Mouse (Mus musculus) left cerebral cortex, adult 8-10 months (tissue): Measurements from ENCODE around the gene Ccdc84. TPM values are rescaled to one million over a fixed set of nuclear protein-coding genes. Genes with fewer than 3 reads are reported as not detected.
"Not testable (repeated sequence)": the region's sequence is repeated elsewhere in the genome, so short reads cannot be mapped to it uniquely, and the experiment has no call there.

ENCODE experiments used
- DNase-seq, 2 experiments: peaks; one replicate each; pipeline ENCODE4 v3.0.0; 2022; ENCODE audit warnings: low spot score in 2 of 2
- total RNA-seq, 4 experiments: library from RNA; stranded (reverse); gene quantifications; 2 replicates each; pipeline ENCODE4 v1.2.4; 2022

Ccdc84 gene
- 10 to 100 TPM; 17.6 to 25.7 (median 18.8) TPM for total RNA-seq

DNA sequence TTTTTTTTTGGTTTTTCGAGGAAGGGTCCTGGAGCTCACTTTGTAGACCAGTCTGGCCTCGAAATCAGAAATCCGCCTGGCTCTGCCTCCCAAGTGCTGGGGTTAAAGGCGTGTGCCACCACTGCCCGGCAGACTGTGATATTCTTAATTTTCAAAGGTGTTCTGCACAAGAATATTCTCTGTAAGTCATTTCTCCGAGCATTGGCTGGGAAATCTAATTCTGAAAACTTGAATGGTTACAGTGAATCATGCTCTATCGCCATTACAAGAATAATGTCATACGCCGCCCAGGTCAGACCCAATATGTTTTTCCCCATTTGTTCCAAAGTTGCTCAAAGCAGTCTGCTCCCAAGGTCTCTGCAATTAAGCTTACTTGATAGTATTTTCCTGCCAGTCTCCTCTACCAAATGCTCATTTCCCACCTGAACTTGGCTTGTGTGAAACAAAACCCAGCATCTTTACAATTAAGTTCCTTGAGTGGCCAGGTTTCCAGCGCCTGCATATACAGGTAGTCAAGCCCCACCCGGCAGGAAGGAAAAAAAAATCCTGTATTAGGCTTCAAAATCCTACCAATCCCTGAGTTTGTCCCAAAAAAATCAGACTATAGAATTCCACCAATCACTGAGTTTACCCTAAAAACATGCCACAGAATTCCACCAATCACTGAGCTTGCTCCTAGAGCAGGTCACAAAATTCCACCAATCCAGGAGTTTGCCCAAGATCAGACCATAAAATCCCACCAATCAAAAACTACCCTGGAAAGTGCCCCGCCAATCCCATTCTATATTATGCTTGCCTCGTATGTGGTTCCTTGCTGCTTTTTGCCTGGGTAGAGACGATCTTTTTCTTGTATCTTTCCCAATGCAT is at the start of gene Ccdc84:
Ccdc84 (minus strand) TSS at position 51 of the 867 bp plus-strand sequence.
- DNase-seq, result no peak

DNA sequence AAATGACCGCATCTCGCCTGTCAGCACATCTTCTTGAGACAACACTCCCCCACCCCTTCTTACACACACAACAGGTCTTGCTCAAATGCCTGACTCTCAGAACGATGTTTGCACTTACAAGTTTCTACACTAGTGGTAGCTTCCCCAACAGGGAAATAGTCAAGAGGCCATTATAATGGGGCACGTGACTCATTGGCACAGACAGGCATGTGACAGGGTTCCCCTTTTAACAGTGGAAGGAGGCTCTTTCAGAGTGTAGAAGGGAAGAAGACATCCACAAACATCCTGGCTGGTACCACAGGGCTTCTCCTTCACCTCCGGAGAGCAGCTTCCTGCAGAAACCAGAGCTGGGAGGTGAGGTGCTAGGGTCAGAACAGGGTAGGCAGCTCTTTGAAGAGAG is 43.6 kb upstream of the Ccdc84 start:
- no peak for DNase-seq

DNA sequence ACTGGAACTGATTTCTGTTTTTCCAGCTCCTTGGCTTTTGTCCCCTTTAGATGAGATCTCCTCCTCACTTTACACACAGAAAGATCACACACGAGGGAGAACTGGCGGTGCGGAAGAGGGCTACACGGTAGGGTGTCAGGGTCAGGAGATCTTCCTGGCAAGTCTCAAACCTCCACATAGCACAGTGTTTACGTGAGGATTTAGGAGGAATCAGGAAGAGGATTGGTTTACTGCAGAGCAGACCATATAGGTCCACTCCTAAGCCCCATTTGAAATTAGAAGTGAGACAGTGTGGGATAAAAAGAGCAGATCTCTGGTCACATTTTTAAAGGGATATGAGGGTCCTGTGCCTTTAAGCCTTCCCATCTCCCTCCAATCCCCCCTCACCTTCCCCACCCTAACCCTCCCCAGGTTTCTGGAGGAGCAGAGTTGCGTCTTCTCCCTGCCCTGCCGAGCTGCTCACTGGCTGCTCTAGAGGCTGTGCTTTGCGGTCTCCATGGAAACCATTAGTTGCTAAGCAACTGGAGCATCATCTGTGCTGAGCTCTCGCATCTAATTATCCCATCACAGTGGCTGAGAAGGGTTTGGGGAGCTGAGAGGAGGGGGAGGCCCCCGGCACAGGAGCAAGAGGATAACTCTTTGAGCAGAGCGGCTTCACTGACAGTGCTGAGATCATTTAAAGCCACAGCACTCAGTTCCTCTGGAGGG is 38.8 kb upstream of the Ccdc84 start:
- DNase-seq, result peak; percentile 63 to 95

DNA sequence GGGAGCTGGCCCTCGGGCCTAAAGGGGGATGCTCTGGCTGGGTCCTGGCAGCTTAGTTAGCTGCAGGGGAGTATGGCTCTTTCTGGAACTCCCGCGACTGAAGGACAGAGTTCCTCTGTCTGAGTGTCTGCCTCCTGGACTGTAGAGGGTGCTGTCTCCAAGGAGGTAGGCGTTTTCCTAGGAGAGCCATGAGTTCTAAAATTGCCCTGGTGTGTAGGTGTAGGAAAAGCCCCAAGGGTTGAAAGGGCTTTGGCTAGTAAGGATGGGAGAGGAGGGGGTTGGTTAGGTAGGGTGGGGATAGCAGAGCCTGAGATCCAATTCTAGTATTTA is 36.5 kb upstream of the Ccdc84 start, which contains the start of gene Upk2:
Upk2 (minus strand) TSS at position 86 of the 330 bp plus-strand sequence.
- DNase-seq, result no peak

DNA sequence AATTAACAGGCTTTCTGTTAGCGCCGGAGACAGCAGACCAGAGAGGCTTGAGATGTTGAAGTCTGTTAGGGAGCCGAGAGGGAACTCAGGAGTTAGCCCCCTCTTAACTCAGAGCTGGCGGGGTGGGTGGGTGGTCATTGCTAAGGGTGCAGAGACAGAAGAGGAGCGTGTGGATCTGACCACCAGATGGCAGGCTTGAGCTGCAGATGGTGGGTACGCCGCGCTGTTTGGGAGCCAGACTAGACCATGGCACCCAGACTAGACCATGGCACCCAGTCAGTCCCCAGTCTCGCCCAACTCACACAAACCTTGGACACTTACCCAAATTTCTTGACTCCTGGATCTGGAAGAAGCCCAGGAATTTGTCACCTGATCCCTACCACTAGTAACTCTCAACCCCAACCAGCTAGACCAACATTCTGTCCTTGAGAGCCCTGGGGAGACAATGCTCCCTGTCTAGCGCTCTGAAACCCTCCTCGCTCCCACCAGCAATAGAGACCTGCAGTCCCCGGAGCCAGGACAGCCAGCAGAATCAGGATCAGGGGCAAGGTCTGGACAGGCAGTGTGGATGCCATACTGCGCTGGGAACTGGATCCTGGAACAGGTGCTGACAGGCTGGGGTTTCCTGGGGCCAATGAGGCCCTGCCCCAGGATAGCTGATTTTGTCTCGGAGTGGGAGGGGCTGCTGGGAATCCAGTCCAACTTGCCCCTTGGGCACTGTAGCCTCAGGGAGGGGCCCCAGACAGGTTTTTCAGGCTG is 35.9 kb upstream of the Ccdc84 start:
- peak in 1 of 2 experiments; percentile 89 for DNase-seq

DNA sequence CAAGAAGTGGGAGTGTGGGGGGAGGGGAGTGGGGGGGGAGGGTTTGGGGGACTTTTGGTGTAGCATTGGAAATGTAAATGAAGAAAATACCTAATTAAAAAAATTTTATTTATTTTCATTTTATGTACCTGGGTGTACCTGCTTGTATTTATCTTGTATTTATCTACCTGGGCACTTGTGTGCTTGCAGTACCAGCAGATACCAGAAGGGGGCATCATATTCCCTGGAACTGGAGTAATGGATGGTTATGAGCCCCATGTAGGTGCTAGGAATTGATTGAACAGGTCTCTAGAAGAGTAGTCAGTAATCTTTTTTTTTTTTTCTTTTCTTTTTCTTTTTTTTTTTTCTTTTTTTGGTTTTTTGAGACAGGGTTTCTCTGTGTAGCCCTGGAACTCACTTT is 32.0 kb upstream of the Ccdc84 start:
- DNase-seq, result no peak

DNA sequence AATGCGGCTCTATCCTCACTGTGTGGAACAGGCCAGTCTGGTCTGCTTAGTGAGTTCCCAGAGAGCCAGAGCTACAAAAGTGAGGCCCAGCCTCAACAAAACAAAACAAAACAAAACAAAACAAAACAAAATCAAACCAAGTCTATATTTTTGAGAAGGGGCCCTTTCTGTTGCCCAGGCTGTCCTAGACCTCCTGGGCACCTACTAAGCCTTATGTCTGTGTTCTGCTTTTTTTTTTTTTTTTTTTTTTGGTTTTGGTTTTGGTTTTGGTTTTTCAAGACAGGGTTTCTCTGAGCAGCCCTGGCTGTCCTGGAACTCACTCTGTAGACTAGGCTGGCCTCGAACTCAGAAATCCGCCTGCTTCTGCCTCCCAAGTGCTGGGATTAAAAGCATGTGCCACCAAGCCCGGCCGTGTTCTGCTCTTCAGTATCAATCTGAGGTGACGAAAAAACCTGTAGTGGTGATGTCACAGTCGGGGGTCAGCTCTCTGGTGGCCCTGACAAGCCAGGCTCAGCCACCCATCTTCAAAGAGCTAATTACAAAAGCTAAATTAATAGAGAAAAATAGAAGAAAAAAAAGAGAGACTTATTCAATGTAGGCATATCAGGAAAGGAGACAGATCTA is 26.1 kb upstream of the Ccdc84 start:
- not testable (repeated sequence) for DNase-seq

DNA sequence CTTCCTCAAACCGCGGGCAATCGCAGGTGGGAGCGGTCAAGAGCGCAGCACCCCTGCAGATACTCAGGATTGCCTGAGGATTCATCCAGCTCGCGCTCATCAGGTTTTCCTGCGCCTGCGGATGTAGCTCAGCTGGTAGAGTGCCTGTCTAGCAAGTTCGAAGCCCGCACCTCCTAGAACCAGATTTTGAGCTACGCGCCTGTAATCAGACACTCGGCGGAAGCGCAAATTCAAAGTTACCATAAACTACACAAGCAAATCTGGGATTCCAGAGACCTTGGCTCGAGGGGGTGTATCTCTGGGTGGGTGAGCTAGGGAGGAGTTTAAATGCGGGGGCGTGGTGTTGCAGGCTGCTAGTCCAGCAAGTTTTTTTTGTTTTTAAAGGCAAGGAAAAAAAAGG is 22.6 kb upstream of the Ccdc84 start, which contains the start of gene Foxr1:
Foxr1 (minus strand) TSS at position 176 of the 400 bp plus-strand sequence.
- no peak for DNase-seq

DNA sequence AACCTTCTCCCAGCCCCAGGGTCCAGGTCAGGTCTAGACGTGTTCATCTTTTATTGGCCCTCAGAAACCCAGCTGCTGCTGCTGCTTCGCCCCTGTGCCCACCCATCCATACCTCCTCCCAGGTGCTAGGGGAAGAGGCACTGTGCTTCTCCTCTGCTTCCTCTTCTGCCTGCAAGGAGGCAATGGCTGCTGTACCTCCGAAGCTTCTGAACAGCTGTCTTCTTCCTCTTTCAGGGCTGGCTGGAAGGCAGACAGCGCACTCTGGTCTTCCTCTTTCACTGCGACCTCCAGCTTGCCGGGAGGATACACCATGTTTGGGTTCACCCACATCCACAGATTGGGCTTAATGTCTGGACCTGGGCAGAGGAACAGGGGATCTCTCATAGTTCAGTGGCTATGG is 17.4 kb upstream of the Ccdc84 start:
- DNase-seq, result no peak

DNA sequence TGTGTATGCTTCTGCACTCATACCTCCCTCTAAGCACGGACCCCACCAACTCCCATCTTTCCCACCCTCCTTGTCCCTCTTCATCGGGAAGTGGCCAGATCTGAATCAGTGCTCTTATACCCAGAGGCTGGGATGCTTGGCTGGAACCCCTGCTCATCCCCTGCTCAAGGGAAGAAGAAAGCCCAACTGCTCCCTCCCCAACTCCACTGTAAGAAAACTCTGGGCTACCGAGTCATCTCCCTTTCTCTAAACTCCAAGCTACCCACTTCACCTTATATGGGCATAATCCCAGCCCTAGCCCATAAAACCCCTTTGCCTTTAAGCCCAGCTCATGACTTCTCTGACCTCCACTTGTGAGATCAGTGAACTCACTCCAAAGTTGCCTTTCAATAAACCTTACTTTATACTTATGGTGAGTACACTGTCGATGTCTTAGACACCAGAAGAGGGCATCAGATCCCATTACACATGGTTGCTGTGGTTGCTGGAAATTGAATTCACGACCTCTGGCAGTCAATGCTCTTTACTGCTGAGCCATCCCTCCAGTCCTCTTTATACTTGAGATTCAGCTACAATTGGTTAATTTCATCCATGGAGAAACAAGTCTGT is 14.3 kb upstream of the Ccdc84 start:
- DNase-seq, result no peak

DNA sequence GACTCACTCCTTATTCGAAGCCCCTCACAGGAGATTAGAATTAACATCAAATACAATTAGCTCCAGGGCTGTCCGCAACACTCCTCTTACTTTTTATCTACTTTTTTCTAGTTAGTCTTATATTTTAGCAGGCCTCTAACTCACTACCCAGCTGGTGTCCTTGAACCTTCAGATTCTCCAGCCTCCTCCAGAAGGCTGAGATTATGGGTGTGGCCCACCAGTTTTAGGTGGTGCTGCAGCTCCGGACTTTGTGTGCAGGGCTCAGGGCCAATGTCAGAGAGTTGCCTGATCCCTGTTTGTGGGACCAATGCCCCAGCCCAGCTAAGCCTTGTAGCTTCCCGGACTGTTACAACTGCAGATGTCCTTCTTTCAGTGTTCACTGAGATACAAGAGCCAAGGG is 5.2 kb upstream of the Ccdc84 start:
- DNase-seq, result no peak

DNA sequence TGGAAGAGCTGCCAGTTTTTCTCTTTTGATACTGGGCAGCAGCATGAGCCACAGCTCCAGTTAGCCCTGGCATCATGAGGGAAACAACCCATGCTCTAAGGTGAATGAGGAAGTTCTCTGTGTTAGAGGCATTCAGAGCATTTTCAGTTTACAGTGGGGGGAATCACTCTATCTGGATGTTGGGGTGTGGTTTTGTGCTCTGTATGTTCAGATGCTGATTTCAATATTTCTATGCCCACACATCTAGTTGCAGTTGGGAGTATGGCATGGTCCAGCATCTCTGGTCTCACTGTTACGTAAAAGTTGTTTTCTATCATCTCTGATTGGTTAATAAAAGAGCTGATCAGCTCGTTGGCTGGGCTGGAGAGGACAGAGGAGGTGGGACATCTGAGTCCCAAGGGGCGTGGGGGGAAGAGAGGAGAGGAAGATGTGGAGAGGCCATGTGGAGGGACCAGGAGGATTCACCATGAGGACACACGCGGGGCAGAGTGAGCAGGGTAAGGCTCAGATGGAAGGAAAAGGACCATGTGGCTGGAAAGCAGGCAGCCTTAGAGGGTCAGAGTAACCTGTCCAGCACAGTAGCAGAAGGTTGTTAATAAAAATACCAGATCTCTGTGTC is 2.0 kb upstream of the Ccdc84 start:
- DNase-seq, result no peak

DNA sequence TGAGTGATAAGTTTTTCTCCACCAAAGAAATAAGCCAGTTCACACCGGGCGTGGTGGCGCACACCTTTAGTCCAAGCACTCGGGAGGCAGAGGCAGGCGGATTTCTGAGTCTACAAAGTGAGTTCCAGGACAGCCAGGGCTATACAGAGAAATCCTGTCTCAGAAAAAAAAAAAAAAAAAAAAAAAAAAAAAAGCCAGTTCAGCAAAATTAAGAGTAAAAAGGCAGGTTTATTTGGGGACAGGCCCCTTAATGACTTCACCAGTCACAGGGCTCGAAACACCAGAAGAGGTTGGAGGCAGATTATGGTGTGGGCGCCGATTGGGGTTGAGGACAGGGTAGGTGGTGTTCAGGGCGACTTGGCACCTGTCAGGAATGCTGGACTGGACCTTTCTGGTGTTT is 1.4 kb upstream of the Ccdc84 start:
- DNase-seq, result not testable (repeated sequence)

DNA sequence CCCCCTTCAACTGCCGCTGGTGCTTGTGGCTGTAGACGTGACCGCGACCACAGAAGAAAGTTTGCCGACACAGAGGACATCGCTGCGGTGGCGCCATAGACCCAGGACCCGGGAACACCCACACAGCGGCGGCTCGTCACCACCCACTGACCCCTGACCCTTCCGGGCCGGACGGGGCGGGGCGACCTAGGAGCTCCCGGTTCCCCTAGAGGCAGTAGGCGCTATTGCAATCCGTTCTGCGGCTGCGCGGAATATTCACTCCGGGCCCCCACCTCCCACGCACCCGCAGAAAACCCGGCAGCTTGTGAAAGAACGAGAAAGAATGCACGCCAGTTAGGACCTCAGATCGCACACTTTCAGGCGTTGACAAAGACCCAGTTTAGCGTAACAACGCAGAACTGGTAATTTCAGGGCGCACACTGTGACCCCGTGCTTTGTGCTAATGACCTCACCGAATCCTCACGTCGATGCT is 441 bp downstream of the Ccdc84 start:
- peak; percentile 94 to 96 for DNase-seq

DNA sequence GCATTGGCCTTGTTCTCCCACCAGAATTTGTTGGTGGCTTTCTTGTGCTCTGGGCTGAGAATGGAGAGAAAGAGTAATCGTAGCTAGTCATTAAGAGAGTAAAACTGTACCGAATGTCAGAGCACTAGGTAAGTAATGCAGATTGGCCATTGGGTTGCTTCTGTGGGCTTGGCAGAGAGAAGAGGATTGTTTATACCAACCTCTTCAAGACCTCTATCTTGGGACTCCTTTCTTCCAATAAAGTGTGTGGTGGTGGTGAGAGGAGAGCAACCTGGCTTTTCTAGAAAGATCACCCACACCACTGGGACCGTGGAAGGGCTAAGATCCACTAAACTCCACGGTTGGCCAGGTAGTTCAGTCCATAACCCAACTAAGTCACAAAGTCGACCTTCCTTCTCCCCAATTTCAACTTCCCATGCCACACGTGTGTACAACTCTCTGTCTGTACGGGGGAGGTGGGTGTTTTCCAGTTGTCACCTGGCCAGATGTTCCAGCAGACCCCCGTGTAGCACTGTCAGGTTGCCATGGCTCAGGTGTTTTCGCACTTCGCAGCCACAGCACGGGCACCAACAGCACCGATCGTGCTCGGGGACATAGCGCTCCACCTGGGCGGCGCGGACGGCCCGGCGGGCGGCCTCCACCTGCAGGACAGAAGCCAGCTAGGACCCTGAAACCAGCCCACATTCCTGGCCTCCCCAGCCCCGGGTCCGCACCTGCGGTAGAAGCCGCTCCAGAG is 1.0 kb downstream of the Ccdc84 start:
- no peak for DNase-seq

DNA sequence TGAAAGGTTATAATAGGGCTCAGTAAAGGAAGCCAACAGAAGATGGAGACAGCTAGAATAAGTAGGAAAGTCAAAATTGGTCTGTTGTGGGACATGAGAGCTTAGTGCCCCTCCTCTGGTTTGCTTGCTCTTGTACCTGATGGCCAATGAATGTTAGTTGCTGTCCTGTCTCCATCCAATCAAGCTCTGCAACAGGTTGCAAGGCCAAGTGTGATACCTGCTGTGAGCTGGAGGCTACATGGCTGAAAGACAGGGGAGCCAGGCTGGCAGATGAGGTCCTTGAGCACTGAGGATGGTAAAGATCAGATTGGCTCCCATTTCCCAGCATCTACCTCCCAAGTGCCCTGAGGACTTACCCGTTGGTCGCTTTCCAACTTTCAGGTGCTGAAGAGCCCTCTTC is 5.6 kb downstream of the Ccdc84 start:
- DNase-seq, result no peak

DNA sequence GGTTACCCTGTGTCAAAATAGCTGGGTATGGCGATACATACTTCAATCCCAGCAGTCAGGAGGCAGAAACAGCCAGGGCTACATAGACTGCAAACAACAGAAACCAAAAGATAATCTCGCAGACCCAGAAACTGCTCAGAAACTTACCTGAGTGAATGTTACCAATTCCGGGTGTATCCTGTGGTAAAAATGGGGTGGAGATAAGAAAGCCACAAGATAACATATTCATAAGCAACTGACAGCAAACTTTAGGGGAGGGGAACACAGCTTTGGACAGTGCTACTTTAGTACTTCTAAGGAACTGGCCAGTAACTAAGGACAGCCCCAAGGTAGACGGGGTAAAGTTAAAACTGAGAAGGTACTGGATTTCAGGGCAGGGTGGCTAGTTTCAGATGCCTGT is 6.1 kb downstream of the Ccdc84 start:
- no peak for DNase-seq

DNA sequence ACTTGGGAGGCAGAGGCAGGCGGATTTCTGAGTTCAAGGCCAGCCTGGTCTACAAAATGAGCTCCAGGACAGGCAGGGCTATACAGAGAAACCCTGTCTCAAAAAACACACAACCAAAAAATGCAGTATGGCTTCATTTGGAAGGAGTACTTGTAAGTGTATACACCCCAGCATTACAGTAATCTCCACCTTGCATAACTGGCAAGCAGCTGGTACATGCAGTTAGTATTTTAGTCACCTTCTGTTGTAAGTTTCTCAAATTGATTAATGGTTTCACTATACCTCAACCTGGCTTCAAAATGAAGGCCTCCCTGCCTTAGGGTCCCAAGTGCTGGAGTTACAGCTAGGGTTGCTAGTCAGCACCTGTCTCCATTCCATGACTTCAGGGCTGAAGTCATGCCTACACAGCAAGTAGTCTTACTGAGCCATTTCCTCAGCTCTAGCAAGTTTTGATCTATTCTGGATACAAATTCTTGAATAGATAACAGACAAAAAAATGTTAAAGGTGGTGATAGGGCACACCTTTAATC is 6.7 kb downstream of the Ccdc84 start:
- no peak for DNase-seq

DNA sequence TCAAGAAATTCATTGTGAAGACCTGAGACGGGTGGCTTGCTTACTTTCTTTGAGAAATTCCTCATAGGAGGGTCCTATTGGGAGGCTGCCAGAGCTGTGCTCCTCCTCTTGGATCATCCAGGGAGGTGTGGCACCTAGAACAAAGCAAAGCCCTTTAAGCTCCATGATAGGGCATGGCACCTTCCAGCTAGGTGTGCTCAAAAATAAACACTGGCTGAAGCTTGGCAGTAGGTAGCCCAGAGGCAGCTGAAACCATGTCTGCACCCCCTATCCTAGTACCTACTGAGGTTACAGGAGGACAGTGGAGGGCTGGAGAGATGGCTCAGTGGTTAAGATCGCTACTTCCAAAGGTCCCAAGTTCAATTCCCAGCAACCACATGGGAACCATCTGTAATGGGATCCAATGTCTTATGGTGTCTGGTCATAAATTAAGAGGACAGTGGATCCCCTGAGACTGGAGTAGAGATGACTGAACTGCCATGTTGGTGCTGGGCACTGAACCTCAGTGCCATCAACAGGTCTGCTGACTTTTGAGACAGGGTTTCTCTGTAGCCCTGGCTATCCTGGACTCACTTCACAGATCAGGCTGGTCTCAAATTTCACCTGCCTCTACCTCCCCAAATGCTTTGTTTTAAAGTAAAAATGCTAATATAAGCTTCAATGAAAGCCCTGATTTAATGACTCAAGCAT is 7.6 kb downstream of the Ccdc84 start:
- no peak for DNase-seq
